Mouse (Mus musculus) embryo, embryonic 11.5 days (tissue): Measurements from ENCODE around the gene Gm17949.
A peak's percentile ranks its signal among the peaks of the same experiment; 100 is the strongest.

Experiments used
- DNase-seq: peaks from one replicate; pipeline ENCODE4 v3.0.0-alpha.2; 2012; ENCODE audit warnings: low read depth, low spot score

Gm17949 gene

GRCm38 (mm10) chr17:56990115-56990746 lies 21.0 kb upstream of the Gm17949 start, which contains the start of gene Clpp:
Clpp (plus strand) TSS chr17:56990305.
- peak; percentile 88 for DNase-seq

- DNase-seq = no peak
Observed at GRCm38 (mm10) chr17:56990966-56991365, 20.3 kb upstream of the Gm17949 start.

- no peak for DNase-seq
Observed at GRCm38 (mm10) chr17:56995046-56995445, 16.2 kb upstream of the Gm17949 start.

DNA sequence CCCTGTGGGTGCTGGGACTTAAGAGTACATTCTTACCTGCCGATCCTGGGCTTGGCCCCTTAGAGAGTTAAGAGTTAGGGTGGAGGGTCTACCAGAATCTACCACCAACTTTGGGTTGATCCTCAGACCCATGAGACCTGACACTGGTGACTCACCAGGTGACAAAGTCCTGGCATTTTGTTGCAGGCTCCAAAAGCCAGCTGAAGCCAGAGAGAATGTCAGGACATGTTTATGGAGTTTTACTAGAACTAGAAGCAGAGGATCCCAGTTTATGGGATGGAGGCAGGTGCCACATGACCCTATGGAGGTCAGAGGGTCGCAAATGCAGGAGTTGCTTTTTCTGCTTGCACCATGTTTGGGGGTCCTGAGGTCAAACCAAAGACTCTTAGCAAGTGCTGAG lies 14.8 kb upstream of the Gm17949 start:
- no peak for DNase-seq

DNA sequence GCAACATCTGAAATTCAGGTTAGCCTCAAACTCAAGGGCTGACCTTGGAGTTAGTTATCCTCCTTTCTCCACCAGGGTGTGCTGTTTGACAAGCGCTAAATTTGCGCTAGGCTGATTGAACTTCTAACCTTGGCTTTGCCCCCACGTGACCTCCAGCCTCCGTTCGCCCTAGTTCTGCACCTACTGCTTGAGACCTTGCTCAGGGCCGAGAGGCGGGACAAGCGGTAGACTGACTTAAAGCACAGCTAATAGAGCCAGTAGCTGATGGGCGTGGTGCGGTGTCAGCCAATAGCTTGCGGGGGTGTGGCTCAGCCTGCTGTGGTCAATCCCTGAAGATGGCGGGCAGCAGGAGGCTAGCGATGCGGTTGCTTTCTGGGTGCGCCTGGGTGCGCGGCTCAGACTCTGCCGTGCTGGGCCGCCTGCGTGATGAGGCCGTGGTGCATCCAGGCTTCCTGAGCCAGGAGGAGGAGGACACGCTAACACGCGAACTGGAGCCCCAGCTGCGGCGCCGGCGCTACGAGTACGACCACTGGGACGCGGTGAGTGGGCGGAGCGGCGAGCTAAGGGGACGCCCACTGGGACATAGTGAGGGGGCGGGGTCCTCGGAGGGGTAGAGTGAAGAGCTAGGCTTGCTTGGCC lies 14.1 kb upstream of the Gm17949 start, which contains the start of gene Alkbh7:
Gene Alkbh7 (plus strand): TSS at position 311 of the 639 bp plus-strand sequence.
- peak; percentile 91 for DNase-seq

GRCm38 (mm10) chr17:56999414-56999813 lies 11.9 kb upstream of the Gm17949 start:
- DNase-seq = no peak

GRCm38 (mm10) chr17:56999968-57000609 lies 11.2 kb upstream of the Gm17949 start, which contains the start of gene Pspn:
Pspn (minus strand) TSS chr17:57000018.
- DNase-seq = no peak

DNA sequence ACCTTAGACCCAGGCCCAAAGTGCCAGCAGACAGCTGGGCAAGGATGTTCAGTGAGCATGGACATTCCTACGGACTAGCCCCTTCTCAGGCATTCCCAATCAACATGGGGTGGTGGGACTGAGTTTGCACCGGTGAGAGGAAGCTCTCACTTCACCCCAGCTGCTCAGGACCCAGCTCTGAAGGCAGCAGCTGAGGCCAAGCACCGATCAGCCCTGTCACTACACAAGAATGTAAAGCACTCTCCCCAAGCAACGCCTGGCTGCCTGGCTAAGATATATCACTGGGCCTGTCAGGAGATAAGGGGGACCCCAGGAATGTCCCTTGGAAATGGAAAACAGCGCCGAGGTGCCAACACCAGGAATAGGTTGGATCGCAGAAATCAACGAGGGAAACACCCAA lies 10.0 kb upstream of the Gm17949 start:
- no peak for DNase-seq

- DNase-seq = no peak
Observed at GRCm38 (mm10) chr17:57003994-57004393, 7.3 kb upstream of the Gm17949 start.

- DNase-seq = no peak
Observed at GRCm38 (mm10) chr17:57007137-57007905, 3.9 kb upstream of the Gm17949 start.

- DNase-seq = no peak
Observed at GRCm38 (mm10) chr17:57010911-57011235, 396 bp upstream of the Gm17949 start.

DNA sequence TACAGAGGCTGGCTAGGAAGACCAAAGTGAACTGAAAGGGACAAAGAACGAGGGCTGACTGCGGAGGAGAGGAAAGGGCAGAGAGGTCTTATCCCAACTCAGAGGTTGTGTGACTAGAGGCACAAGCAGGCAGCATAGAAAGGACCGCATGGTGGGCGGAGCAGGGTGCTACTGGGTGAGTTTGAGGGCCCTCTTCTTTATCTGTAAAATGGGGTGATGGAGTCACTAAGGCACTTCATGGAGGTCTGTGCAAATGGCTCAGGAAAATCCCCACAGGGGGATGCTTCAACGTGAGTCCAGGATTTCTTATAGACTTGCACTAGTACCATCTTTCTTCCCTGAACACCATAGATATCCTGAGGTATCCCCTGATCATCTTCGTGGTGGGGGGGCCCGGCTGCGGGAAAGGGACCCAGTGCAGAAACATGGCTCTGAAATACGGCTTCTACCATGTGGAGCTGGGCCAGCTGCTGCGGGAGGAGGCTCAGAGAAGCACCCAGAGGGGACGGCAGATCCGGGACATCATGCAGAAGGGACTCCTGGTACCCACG lies 1.1 kb downstream of the Gm17949 start:
- no peak for DNase-seq

GRCm38 (mm10) chr17:57019693-57020092 lies 8.4 kb downstream of the Gm17949 start:
- no peak for DNase-seq

- DNase-seq = no peak
Observed at GRCm38 (mm10) chr17:57020960-57021359, 9.7 kb downstream of the Gm17949 start.

- no peak for DNase-seq
Observed at GRCm38 (mm10) chr17:57027471-57027870, 16.2 kb downstream of the Gm17949 start.

DNA sequence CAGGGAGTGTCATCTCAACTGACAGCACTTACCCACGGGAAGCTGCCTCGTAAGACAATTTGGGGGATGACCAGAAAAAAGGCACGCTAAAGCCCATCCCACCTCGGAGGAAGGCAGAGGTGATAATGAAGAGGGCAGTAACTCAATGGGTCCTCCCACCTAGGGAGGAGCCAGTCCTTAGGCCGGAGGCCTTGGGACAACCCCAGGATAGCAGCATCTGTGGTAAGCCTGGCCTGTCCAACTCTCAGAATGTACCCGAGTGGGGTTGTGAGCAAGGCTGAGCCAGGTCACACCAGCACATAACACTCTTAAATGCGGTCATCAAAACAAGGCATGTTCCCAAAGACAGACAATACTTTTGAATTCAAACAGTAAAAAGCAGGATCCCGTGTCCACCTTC lies 18.4 kb downstream of the Gm17949 start:
- DNase-seq = no peak

GRCm38 (mm10) chr17:57030931-57031660 lies 19.8 kb downstream of the Gm17949 start, which contains the start of gene Khsrp:
Khsrp (minus strand) TSS chr17:57031522.
- DNase-seq = peak; percentile 34

DNA sequence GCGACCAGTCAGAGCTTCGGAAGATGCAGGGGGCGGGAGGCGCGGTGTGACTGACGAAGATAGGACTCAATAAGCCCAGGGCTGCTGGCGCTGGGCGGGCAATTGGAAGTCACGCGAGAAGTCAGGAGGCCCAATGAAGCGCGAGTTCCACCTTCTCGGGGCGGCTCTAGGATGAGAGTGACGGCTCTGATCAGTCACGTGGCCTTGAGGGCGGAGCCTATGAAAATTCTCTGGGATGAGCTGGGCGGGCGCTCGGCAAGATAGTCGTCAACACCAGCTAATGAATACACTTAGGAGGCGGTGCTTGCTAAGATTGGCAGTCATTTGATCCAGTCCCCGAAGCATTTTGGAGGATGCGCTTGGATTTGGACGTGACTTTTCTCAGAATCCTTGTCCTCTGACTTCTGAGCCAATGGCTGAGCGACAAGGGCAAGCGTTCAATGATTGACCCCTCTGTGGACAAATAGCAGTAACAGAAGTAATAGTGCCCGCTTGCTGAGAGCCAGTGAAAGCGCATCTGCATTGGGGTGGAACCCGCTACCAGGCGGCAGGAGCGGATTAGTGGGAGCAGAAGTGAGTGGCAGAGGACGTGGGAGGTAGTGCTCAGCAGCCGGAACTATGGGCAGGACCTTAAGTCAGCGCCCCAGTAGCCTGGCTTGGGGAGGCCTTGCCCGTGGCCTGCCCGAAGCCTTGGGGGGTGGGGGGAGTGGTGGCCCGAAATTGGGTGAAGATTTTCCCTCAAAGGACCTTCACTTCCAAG lies 20.6 kb downstream of the Gm17949 start:
- DNase-seq = peak; percentile 100

DNA sequence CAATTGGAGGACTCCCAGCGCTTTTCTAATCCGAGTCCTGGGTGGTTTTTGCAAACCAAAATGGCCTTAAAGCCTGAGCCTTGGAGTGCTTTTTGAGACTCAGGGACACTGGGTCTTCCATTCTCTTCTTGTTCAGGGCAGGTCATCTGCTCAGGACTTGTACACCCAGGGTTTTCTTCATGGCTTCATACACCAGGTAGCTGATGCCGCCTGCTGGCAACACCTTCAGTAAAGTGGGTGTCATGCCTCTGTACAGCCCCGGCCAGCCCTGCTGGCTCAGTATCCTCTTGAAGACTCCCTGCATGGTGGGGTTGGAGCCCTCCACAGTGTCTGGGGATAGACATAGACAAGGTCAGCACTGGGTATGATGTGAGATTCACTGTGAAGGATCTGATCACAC lies 21.6 kb downstream of the Gm17949 start:
- DNase-seq = no peak

GRCm38 (mm10) chr17:57038978-57039377 lies 27.7 kb downstream of the Gm17949 start:
- DNase-seq = no peak
